Mouse (Mus musculus) left cerebral cortex, adult 2 months (tissue): ENCODE results near the gene Glycam1. TPM values are rescaled to one million over a fixed set of nuclear protein-coding genes. Genes with fewer than 3 reads are reported as not detected.
"Not testable (repeated sequence)": the region's sequence is repeated elsewhere in the genome, so short reads cannot be mapped to it uniquely, and the experiment has no call there.

Experiments used
- DNase-seq, 2 experiments: peaks; one replicate each; pipeline ENCODE4 v3.0.0; 2021 to 2022; ENCODE audit warnings: low spot score in 2 of 2, mixed read lengths in 1 of 2; ENCODE audit errors: extremely low spot score in 1 of 2
- H3K27ac ChIP-seq: fragments of 200-600 bp; 2 replicates; pipeline ENCODE4 v1.8.1; 2022
- H3K4me3 ChIP-seq: fragments of 200-600 bp; 2 replicates; pipeline ENCODE4 v1.8.1; 2022
- CTCF ChIP-seq: fragments of 200-600 bp; IDR thresholded peaks from 2 replicates; pipeline ENCODE4 v1.8.1; 2022; ENCODE audit warnings: antibody characterized with exemption, mild to moderate bottlenecking, moderate library complexity
- intact Hi-C: fragments of 180-260 bp; cut with DNase I; formaldehyde crosslinking; loops from one replicate; pipeline ENCODE4 v1.15.1; 2025
- long read RNA-seq, 2 experiments: library from polyadenylated mRNA; stranded (forward); transcript quantifications; one replicate each; pipeline ENCODE4 v2.0.0; 2021; ENCODE audit warnings: borderline mapping rate in 2 of 2
- total RNA-seq, 2 experiments: library from RNA; stranded (reverse); gene quantifications; 2 replicates each; pipeline ENCODE4 v1.2.3; 2021

Gene Glycam1
- total RNA-seq: not detected
- long read RNA-seq, experiment 1: 0 reads
- long read RNA-seq, experiment 2: 0 reads

DNA sequence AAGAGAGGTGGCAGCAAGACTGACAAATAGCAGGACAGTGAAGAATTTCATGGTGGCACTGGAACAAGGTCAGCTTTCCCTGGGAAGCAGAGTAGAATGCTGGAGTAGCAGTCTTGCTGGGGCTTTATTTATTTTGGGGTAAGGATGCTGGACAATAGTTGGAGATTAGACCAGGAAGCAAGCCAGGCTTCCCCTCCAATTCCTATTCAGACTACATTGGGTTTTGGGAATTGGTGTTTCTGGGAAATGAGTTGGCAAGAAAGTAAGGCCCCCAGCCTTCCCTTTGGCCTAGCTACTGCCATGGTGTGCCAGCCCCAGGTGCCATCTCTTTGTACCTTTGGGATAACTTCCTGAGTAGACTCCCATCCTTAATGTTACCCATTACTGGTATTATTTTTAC, at the start of gene Glycam1:
Gene Glycam1 (minus strand): TSS at position 101 of the 400 bp plus-strand sequence.
- Histone ChIP-seq H3K27ac (no peak within 1 kb of the TSS), H3K4me3 (no peak within 1 kb of the TSS)
- TF ChIP-seq CTCF: no peak
- no peak for DNase-seq
- intact Hi-C loops: no loop called here

DNA sequence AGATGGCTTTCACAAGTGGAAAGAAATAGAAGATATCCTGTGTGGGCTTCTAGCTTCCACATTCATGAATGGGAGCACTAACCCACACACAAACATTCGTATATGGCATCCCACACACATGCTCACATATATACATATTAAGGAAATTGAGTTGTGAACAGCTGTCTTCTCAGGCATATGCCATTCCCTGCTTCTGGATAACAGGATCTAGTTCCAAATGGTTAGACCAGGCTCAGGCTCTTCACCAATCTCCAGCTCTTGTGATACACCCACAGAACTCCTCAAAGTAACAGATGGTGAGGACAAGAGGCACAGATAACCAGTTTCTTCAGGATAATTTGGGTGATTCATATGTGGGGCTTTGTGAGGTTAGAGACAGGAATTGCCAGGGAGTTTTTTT, 39.6 kb upstream of the Glycam1 start:
- Histone ChIP-seq H3K27ac (no peak overlapping the region), H3K4me3 (no peak overlapping the region)
- DNase-seq: no peak
- no peak for TF ChIP-seq CTCF
- intact Hi-C loops: no loop called here

DNA sequence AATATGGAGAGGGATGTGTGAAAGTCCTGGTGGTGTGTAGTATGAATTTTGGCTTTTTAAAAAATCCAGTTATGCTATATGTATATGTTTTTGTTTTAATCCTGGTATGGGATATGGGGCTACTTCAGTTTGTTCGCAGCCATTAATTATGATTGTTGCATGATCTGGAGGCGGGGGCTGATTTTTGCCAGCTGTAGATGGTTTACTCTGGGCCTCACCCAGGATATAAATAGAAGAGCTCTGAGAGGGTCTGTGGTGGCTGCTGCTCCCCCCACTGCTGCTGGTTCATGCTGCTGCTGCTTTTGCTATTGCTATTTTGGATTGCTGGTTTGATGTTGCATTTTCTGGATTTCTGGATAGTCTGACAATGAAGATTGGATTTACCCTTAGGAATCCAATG, 25.9 kb upstream of the Glycam1 start:
- DNase-seq: no peak
- H3K27ac ChIP-seq: no peak overlapping the region
- intact Hi-C loops: no loop called here
- no peak overlapping the region for H3K4me3 ChIP-seq
- TF ChIP-seq CTCF: no peak

DNA sequence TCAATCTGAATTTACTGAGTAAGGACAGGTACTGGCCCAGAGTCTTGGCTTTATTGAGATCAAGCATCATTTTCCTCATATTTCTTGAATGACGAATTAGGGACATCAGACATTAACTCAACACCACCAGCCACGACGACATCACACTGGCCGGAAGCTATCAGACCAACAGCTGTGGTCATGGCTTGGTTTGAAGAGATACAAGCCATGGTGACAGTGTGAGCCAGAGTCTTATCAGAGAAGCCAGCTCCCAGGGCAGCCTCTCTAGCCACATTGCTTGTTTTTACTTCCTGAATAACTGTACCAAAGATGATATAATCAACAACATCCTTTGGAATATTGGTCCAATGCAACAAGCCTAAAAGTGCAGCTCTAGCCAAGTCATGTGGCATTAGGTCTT, 22.9 kb upstream of the Glycam1 start:
- DNase-seq, H3K4me3 ChIP-seq, H3K27ac ChIP-seq, intact Hi-C loops: not testable (repeated sequence)

DNA sequence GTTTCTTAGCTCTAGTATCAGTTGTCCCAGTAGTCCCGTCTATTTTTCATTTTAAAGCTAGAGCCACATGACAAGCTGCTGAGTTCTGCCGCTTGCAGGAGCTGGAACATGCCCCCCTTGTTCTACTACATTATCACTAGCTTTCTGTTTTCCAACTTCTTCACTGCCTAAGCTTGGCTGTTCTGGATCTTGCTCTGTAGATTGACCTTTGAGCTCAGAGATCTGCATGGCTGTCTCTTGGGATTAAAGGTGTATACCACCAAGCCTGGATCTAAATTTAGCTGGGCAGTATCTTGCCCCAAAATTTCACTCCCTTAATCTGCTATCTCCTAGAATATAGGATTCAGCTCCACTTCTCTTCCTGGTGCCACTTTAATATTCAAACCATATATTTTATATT, 21.0 kb upstream of the Glycam1 start:
- H3K4me3 ChIP-seq: no peak overlapping the region
- no peak overlapping the region for H3K27ac ChIP-seq
- no peak for DNase-seq
- intact Hi-C loops: no loop called here
- no peak for TF ChIP-seq CTCF

DNA sequence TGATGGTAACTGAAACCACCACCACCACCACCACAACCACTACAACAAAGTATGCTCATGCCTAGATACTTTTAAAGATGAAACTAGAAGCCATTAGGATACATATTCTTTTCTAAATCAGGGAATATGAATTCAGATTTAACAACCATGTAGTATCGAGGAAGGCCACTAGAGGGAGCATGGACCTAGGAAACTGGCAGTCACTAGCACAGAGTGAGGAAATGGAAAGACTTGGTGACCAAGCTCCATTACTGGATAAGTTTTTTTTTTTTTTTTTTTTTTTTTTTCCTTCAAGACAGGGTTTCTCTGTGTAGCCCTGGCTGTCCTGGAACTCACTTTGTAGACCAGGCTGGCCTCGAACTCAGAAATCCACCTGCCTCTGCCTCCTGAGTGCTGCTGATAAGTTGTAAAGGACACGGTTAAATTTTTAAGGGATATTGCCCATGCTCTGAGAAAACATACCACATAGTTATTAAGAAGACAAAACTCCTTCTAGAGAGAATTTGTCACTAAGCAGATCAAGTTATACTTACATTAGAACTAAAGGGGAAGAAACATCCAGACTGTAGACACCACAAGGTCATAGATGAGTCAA, 12.7 kb downstream of the Glycam1 start:
- H3K4me3 ChIP-seq: no peak overlapping the region
- intact Hi-C loops: loop anchor here (5.0 kb wide), 1 partner anchor 75 kb away; no protein-coding TSS in a partner anchor

DNA sequence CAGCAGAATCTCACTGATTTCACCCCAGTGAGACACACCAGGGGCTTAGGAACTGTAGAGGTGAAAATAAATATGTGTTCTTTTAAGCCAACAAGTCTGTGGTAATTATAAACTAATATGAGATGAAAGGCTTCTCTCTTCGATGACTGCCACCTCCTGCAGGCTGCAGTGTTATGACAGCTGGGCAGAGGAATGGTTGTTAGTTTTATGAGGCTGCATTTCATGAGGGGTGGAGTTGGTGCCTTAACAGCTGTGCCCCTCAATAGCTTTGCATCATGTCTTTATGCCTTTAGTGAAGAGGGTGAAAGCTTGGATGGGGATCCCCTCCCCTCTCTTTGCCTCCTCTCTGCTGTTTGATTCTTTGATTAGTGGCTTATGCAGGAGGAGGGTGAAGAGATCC, 13.8 kb downstream of the Glycam1 start:
- Histone ChIP-seq H3K4me3 (no peak overlapping the region), H3K27ac (no peak overlapping the region)
- intact Hi-C loops: loop anchor here (5.0 kb wide), 1 partner anchor 76 kb away; no protein-coding TSS in a partner anchor
- no peak for TF ChIP-seq CTCF
- no peak for DNase-seq

More for the DNA sequence above, 12.7 kb downstream of the Glycam1 start:
- peak; percentile 74 for TF ChIP-seq CTCF
- H3K27ac ChIP-seq: no peak overlapping the region
- DNase-seq: peak in 1 of 2 experiments; percentile 38

DNA sequence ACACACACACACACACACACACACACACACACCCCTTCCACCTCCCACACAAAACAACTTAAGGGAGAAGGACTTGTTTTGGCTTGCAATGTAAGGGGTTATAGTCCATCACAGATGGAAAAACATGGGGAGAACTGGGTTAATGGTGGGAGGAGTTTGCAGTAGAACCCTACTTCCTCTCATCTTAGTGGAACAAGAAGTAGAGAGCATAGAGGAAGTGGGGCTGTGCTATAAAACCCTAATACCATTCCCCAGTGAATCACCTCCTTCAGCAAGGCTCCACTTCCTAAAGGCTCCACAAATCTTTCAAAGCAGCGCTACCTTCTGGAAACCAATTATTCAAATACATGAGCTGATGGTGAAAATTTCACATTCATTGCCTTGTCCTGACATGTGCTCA, 15.4 kb downstream of the Glycam1 start:
- TF ChIP-seq CTCF: no peak
- intact Hi-C loops: no loop called here
- H3K27ac ChIP-seq: no peak overlapping the region
- DNase-seq: peak in 1 of 2 experiments; percentile 4
- no peak overlapping the region for H3K4me3 ChIP-seq

DNA sequence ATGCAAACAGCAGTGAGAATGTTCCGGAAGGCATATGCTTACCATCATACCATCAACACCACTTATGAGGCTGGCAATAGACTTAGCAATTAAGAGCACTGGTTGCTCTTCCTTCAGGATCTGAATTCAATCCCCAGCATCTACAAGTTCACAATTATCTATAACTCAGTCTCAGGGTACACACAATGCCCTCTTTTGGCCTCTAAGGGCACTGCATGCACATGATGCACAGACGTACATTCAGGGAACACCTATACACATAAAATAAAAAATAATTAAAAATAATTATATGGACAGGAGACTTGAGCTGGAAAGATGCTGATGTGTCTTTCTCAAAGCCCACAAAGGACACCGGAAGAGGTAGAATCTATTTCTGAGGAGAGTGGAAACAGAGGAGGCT, 16.9 kb downstream of the Glycam1 start:
- DNase-seq: peak in 1 of 2 experiments; percentile 6
- Histone ChIP-seq H3K4me3 (no peak overlapping the region), H3K27ac (no peak overlapping the region)
- TF ChIP-seq CTCF: peak; percentile 23
- intact Hi-C loops: no loop called here

DNA sequence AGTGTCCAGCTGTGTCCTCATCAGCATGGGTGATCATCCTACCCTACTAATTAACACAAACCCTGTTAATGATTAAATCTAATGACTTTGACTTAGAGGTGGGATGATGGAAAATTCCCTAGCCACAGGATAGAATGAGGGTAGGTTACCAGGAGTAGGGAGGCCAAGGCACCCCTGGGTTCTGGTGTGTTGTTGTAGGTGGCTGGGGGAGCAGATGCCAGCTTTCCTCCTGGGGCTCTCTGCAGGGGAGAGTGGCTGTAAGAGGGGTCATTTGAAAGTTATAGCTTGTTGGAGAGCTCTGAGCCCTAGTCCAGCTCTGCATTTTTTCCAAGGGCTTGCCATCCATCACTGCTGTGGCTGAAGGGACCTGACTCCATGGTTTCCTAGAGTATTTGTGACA, 22.4 kb downstream of the Glycam1 start:
- no peak overlapping the region for H3K27ac ChIP-seq
- DNase-seq: peak in 1 of 2 experiments; percentile 6
- intact Hi-C loops: no loop called here
- TF ChIP-seq CTCF: no peak
- H3K4me3 ChIP-seq: no peak overlapping the region

DNA sequence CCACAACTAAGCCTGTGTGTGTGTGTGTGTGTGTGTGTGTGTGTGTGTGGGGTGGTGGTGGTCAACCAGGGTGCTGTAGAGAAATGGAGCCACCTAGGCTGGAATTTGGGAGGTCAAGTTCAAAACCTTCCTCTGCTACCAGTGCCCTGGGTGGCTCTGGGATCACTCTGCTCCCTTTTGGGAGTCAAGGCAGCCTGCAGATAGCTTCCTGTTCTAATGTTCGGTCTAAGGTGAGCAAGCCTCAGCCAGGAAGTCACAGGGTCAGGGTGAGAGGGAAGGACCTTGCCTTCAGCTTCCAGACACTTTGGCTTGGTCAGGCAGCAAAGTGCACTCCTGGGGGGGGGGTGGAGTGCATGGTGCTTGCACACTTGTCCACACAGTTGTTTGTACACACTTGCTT, 24.2 kb downstream of the Glycam1 start:
- no peak for TF ChIP-seq CTCF
- DNase-seq: peak in 1 of 2 experiments; percentile 1
- no peak overlapping the region for H3K4me3 ChIP-seq
- no peak overlapping the region for H3K27ac ChIP-seq
- intact Hi-C loops: no loop called here

DNA sequence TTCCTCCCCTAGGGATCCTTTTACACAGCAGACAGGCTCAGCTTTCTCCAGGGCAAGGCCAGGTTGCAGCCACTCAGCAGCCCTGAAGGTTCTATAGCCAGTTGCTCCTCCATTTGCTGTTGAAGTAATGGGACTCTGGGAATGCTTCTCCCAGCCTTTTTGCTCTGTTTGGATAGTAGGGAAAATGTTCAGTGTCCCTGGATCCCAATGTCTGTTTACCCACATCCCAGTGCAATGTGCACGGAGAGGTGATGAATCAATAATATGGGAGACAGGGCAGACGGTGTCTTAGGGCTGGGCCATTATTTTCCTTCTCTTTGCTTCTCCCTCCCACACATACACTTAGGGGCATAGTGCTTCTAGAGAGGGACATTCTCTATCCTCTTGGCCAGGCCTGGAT, 25.6 kb downstream of the Glycam1 start:
- TF ChIP-seq CTCF: no peak
- Histone ChIP-seq H3K4me3 (no peak overlapping the region), H3K27ac (no peak overlapping the region)
- DNase-seq: peak in 1 of 2 experiments; percentile 8
- intact Hi-C loops: loop anchor here (5.0 kb wide), 1 partner anchor 57 kb away; no protein-coding TSS in a partner anchor

DNA sequence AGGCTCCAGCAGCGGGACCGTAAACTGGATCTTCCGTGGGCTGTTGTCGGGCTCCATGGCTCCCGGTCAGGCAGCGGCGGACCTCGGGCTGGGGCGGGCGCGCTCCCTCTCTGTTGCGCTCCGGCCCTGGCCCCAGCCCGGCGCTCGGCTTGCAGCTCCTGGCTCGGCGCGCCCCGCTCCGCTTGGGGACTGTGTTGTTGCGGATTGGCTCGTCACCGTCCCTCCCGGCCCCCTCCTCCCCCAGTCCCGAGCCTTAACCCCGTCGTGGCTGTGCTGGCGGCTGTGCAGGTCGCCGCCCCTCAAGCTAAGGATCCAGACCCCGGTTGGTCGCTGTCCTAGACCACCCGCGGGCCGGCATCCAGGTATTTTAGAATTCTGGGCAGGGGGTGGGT, 27.1 kb downstream of the Glycam1 start, which contains the start of gene Ppp1r1a:
Gene Ppp1r1a (minus strand): TSS at position 182 of the 392 bp plus-strand sequence.
- Histone ChIP-seq H3K4me3 (peak within 1 kb of the TSS; percentile 81), H3K27ac (peak within 1 kb of the TSS; percentile 96)
- TF ChIP-seq CTCF: no peak
- peak; percentile 77 to 81 for DNase-seq
- intact Hi-C loops: loop anchor here (2.0 to 5.0 kb wide), 2 partner anchors 35 to 56 kb away; partner anchors contain the start of gene Pde1b
